Mouse (Mus musculus) stomach, embryonic 14.5 days (tissue): Measurements from ENCODE around the gene Ctsg. TPM values are rescaled to one million over a fixed set of nuclear protein-coding genes. Genes with fewer than 3 reads are reported as not detected.

Experiments
- ATAC-seq: fragments of 200-750 bp; cut with Nextera tagmentation; 2 replicates; pipeline ENCODE4 v1.8.0; 2017; ENCODE audit warnings: low read depth, moderate TSS enrichment; ENCODE audit not compliant: insufficient number of reproducible peaks, insufficient read depth, low FRiP score
- H3K27ac ChIP-seq: fragments of 300-500 bp; sonication (generic); 2 replicates; pipeline ENCODE4 v1.5.1; 2014; ENCODE audit warnings: mild to moderate bottlenecking, low read length, moderate library complexity, mixed read lengths
- H3K27me3 ChIP-seq: fragments of 300-500 bp; sonication (generic); 2 replicates; pipeline ENCODE4 v1.6.1; 2014; ENCODE audit warnings: low read length, control low read depth, mixed read lengths; ENCODE audit not compliant: control insufficient read depth, insufficient read depth
- H3K36me3 ChIP-seq: fragments of 300-500 bp; sonication (generic); 2 replicates; pipeline ENCODE4 v1.6.1; 2014; ENCODE audit warnings: mild to moderate bottlenecking, control low read depth, low read length, moderate library complexity, mixed read lengths; ENCODE audit not compliant: control insufficient read depth, insufficient read depth
- H3K4me1 ChIP-seq: fragments of 300-500 bp; sonication (generic); 2 replicates; pipeline ENCODE4 v1.6.1; 2014; ENCODE audit warnings: low read length, control low read depth, mixed read lengths; ENCODE audit not compliant: control insufficient read depth, insufficient read depth
- H3K4me2 ChIP-seq: fragments of 300-500 bp; sonication (generic); replicated peaks from 2 replicates; pipeline ENCODE4 v1.6.1; 2014; ENCODE audit warnings: low read depth, low read length, control low read depth
- H3K4me3 ChIP-seq: fragments of 300-500 bp; sonication (generic); 2 replicates; pipeline ENCODE4 v1.5.1; 2014; ENCODE audit warnings: low read depth, low read length, control low read depth
- H3K9ac ChIP-seq: fragments of 300-500 bp; sonication (generic); replicated peaks from 2 replicates; pipeline ENCODE4 v1.6.1; 2014; ENCODE audit warnings: low read depth, mild to moderate bottlenecking, control low read depth, low read length, moderate library complexity, mixed read lengths
- H3K9me3 ChIP-seq: fragments of 300-500 bp; sonication (generic); 2 replicates; pipeline ENCODE4 v1.6.1; 2016; ENCODE audit warnings: low read depth, low read length, control low read depth; ENCODE audit not compliant: control insufficient read depth
- WGBS: fragments of 180-500 bp; shearing (Covaris S2); extraction: QIAGEN DNeasy Blood & Tissue Kit; methylation state at CpG from one replicate; pipeline ENCODE4 v1.1.7; 2014; 5-methylcytosine and 5-hydroxymethylcytosine counted together
- microRNA-seq: library from miRNA; unstranded; fragments of <30 nt; microRNA quantifications from one replicate; pipeline ENCODE4, GENCODE M21; 2016
- polyA plus RNA-seq: library from polyadenylated mRNA; unstranded; fragments of >200 nt; fragmentation: Nextera tagmentation; extraction: Ambion mirVana; gene quantifications from 2 replicates; pipeline ENCODE4 v1.2.1, GENCODE M21; 2014

The Ctsg gene
- polyA plus RNA-seq, 1 experiment from 2014 or later, result 0.51 TPM

- H3K4me2 ChIP-seq, result no peak overlapping the region
- H3K27ac ChIP-seq, result no peak overlapping the region
- no peak overlapping the region for H3K9ac ChIP-seq
- no peak for ATAC-seq
- H3K27me3 ChIP-seq, result no peaks in the 10 kb centered on the region
- H3K9me3 ChIP-seq, result no peaks in the 10 kb centered on the region
- WGBS, result 75% methylated on average over 4 of the region's 4 CpGs
- no peaks in the 10 kb centered on the region for H3K36me3 ChIP-seq
- no peak overlapping the region for H3K4me3 ChIP-seq
- H3K4me1 ChIP-seq, result no peaks in the 10 kb centered on the region
These were observed 44.7 kb downstream of the Ctsg start for GRCm38 (mm10) chr14:56057722-56058121.

- H3K4me2 ChIP-seq, result no peak overlapping the region
- H3K4me3 ChIP-seq, result no peak overlapping the region
- no peaks in the 10 kb centered on the region for H3K36me3 ChIP-seq
- H3K9ac ChIP-seq, result no peak overlapping the region
- H3K27me3 ChIP-seq, result no peaks in the 10 kb centered on the region
- no peaks in the 10 kb centered on the region for H3K9me3 ChIP-seq
- no peak overlapping the region for H3K27ac ChIP-seq
- 79% methylated on average over 3 of the region's 3 CpGs for WGBS
- ATAC-seq, result no peak
- no peaks in the 10 kb centered on the region for H3K4me1 ChIP-seq
These were observed 47.0 kb downstream of the Ctsg start for GRCm38 (mm10) chr14:56055408-56055807.

Small RNAs within 50 kb of the gene (microRNA-seq; reads per million reads assigned to microRNA genes)
- not detected for gene Mir6949

Other genes starting within 250 kb of the Ctsg start
- gene Nynrin, start 248.6 kb downstream of the Ctsg start, polyA plus RNA-seq, result 14.2 and 17.2 TPM in 2 replicates
- 0.36 and 0.45 TPM in 2 replicates for gene Cbln3, start 218.2 kb downstream of the Ctsg start, polyA plus RNA-seq
- gene Khnyn, start 217.6 kb downstream of the Ctsg start, polyA plus RNA-seq, result 10.4 TPM in 2 replicates
- gene Sdr39u1, start 202.3 kb downstream of the Ctsg start, polyA plus RNA-seq, result 64.4 and 71.5 TPM in 2 replicates
- gene Cma1, start 157.9 kb downstream of the Ctsg start, polyA plus RNA-seq, result 2.6 and 3.4 TPM in 2 replicates
- not detected in 2 replicates for gene Cma2, start 151.6 kb downstream of the Ctsg start, polyA plus RNA-seq
- gene Mcpt1, start 84.6 kb downstream of the Ctsg start, polyA plus RNA-seq, result 0.58 and 0.86 TPM in 2 replicates
- not detected in 2 replicates for gene Mcpt9, start 72.1 kb downstream of the Ctsg start, polyA plus RNA-seq
- gene Mcpt2, start 60.5 kb downstream of the Ctsg start, polyA plus RNA-seq, result 0.64 and 1.0 TPM in 2 replicates
- gene Mcpt4, start 40.3 kb downstream of the Ctsg start, polyA plus RNA-seq, result 0.52 and 1.2 TPM in 2 replicates
- gene Mcpt8, start 17.3 kb downstream of the Ctsg start, polyA plus RNA-seq, result 1.0 and 1.5 TPM in 2 replicates
- gene Gzme, start 18.1 kb upstream of the Ctsg start, polyA plus RNA-seq, result not detected in 2 replicates
- gene Gzmd, start 30.0 kb upstream of the Ctsg start, polyA plus RNA-seq, result not detected in 2 replicates
- gene Gzmg, start 57.0 kb upstream of the Ctsg start, polyA plus RNA-seq, result not detected in 2 replicates
- not detected in 2 replicates for gene Gzmn, start 72.0 kb upstream of the Ctsg start, polyA plus RNA-seq
- gene Gzmf, start 108.8 kb upstream of the Ctsg start, polyA plus RNA-seq, result not detected in 2 replicates
- not detected in 2 replicates for gene Gzmc, start 132.1 kb upstream of the Ctsg start, polyA plus RNA-seq
- 0.41 and 1.0 TPM in 2 replicates for gene Gzmb, start 159.7 kb upstream of the Ctsg start, polyA plus RNA-seq